Mouse (Mus musculus): ENCODE results near the gene Ext2.

Ext2 gene

GRCm38 (mm10) chr2:93774946-93775345 is 47.4 kb downstream of the Ext2 start:
- DNase-seq, result no peak

- DNase-seq, result no peak
Measured at GRCm38 (mm10) chr2:93772765-93773085, 49.6 kb downstream of the Ext2 start.

GRCm38 (mm10) chr2:93772054-93772764 is 50.2 kb downstream of the Ext2 start:
- DNase-seq, result peak; percentile 27

DNA sequence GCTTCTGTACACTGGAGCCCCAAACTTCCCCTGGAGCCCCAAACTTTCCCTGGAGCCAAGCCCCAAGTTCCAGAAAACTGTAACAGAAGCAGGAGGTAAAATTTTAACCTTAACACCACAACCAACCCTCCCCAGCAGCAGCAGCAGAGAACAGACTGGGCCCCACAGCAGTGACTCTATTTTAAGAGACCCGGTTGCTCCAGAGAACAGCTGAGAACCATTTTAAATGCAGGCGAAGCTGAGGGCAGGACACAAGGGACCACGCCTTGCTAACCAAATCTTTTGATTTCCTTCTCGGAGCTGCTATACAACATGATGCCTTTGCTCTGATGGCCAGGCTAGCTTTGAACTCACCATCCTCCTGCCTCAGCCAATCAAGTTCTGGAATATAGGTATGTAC is 51.5 kb downstream of the Ext2 start:
- DNase-seq, result no peak

DNA sequence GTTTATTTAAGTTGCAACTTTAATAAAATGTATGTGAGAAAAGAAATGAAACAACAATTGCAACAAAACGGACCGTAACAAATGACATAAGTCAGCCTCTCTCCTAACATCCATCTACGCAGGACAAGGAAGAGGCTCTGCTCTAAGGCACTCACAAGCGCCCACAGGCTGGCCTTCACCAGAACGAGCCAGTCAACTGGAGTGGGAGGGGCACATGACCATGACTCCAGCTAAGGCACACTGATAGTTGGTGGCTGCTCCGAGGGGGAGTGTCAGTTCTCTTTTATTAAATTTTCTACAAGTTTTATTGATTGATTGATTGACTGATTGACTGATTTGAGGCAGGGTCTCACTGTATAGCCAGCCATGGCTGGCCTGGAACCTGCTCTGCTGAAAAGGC is 52.5 kb downstream of the Ext2 start:
- no peak for DNase-seq

- DNase-seq, result no peak
Measured at GRCm38 (mm10) chr2:93765721-93766120, 56.6 kb downstream of the Ext2 start.

DNA sequence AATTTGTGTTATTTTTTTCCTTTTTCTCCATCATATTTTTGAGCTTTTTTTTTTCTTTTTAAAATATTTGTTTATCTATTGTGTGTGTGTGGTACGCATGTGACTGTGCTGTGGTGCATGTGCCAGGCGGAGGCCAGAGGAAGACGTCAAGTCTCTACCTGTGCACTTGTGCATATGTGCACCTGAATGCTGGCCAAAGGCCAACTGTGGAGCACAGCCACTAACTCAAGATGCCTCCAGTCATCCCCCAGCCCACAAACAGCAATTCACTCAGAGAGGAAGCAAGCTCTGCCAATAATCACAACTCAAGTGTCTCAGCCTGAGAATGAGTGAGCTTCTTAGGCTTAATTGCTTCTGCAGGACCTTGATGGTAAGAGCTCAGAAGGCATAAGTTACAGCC is 58.2 kb downstream of the Ext2 start:
- no peak for DNase-seq

DNA sequence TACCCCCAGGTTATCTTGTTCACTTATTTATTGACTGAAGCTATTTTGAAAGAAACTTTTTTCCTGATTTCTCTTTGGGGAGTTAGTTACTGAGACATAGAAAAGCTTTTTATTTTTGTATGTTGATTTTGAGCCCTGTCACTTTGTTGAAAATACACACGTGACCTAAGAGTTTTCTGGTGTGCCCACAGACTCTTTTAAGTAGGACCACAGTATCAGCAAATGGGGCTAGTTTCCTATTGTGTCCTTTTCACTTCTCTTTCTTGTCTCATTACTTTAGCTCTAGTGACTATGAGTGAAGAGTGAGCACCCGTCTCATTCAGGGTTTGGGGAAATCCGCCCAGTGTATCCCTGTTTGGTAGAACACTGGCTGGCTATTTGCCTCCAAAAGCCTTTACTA is 62.0 kb downstream of the Ext2 start:
- no peak for DNase-seq

DNA sequence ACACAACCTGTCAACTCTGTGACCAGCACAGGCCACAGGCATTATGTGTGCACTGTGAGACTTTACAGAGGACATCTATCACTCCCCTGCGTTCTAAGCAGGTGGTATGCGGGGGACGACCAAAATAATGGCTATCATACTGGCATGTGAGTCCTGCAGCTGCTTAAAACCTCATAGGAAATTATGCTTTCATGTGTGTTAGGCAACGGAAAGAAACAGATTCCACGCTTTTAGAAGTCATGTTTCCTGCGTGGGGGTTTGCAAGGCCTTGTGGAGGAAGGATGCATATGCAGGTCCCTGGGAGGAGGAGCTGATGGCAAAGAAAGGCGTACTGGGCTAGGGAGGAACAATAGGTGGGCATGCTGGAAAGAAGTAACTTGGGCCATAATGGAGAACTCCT is 63.2 kb downstream of the Ext2 start:
- no peak for DNase-seq

- DNase-seq, result no peak
Measured at GRCm38 (mm10) chr2:93758298-93758697, 64.1 kb downstream of the Ext2 start.

DNA sequence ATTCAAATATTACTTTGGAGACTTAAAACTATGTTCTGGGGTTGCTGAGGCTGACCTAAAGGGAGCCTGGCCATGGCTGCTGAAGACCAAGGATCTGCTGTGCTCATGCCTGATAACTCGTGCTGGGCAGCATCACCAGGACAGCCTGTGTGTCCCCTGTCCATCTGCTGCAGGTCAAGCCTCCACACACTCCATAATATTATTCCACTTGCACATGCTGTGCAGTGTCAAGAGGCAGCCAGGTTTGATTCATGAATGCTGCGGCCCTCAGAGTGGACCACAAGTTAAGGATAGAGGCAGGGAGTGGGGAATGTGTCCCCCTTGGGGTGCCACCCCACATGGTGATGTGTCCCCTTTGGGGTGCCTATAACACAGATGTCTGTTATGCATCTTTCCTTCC is 68.0 kb downstream of the Ext2 start:
- no peak for DNase-seq

- DNase-seq, result no peak
Measured at GRCm38 (mm10) chr2:93753147-93753758, 69.1 kb downstream of the Ext2 start.

- no peak for DNase-seq
Measured at GRCm38 (mm10) chr2:93749709-93750108, 72.7 kb downstream of the Ext2 start.

DNA sequence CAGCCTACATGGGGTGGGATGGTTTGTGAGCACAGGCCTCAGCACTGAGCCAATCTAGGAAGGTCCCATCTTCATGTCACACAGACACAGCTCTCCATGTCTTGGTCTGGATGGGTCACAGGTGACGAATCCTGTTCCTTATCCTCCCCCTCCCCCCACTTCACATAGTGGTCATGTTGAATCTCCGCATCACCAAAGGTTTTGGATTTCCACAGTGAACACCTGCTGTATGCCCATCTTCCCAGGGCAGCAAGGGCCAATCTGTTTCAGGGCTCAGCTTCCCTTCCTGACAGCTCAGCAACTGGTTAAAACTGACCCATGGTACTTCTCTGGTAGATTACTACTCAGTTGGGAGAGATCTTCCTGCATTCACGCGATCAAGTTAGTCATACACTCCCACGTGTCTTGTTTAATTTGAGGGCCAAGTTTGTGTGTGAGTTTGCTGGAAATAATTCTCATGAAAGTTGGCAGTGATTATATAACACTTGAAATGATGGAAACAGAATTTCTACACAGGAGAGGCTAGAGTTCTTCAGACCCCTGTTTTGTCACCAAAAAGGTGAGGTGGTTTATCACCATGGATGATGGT is 74.7 kb downstream of the Ext2 start:
- DNase-seq, result no peak

DNA sequence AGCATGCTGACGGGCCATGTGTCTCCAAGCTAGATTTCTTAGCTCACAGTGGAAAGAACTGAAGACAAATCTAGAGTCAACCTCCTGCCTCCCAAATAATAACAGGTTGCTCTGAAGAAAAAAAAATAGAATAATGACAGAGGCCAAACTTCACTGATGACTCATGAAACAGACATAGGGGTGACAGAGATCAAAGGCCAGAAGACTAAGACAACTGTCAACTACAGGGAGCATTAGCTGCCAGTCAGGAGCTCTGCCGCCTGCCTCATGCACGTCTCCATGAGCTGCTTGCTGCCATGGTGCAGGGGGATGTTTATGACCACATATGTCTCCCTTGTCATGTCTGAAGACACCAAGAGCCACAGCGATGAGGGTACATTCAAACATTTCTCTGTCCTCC is 75.7 kb downstream of the Ext2 start:
- no peak for DNase-seq

DNA sequence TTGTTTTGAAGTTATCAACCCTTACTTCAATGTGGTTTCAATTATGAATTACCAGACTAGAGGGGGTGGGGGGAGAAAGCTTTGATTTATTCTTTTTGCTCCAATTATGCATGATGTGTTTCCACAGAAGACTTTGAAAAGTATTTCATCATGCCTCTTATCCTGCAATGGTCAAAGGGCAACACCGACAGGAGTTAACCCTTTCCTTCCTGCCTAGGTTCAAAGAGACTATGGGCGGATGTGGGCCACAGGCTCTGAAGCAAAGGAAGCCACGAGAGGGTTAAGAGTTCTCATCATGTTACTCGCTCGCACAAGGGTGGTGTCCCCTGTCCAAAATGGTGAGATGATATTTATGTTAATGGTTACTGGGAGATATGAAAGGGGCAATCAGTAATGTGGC is 76.2 kb downstream of the Ext2 start:
- DNase-seq, result no peak

DNA sequence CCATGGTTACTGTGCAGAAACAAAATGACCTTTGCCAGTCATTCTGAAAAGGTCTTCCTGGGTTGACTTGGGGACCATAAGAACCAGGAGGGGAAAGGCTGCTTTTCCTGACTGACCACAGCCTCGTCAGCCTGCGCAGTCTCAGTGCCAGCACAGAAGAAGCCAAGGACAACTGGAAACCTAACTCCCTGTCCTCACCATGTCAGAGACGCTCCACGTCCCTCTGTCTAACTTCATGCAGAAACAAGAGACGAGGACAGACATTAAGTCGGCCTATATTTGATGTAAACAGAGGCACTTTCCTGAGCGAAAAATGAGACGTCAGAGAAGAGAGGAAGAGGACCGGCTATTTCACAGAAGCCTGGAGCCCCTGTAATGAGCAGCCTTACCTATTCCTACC is 76.6 kb downstream of the Ext2 start:
- DNase-seq, result no peak

DNA sequence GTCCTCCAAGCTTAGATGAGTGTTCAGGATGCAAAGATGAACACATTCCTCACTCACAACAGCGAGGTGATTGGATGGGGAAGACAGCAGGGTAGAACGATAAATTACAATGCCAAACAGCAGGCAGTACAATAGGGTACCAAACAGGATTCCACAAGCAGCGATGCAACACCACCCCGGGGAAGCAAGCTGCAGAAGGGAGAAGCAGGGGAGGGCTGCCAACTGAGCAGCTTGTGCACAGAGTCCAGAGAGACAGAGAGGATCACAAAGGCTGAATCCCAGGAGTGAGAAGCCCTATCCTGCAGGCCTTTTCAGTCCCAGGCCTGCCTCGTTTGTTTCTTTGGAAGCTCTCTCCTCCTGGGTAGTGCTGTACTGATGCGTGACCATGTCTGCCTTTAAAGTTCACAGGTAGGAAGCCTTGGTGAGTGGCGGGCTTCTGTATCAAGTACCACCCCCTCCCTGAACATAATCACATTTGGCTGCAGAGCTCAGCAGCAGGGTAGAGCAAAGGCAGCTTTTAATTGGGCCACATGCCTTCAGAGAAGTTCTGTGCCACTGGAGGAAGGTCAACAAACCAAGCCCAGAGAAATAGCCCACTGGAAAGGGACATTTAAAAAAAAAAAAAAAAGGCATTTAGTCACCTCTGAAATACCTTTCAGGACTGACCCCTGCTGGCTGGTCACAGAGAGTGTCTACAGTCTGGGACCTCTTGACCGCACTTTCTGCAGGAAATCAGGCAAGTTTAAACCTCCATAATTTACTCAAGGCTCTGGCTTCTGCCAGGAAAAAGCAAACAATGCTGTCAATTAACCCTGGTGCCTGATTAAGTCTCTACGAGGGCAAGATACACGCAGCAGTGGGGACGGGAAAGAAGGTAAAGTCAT is 77.8 kb downstream of the Ext2 start:
- peak; percentile 20 for DNase-seq

- no peak for DNase-seq
Measured at GRCm38 (mm10) chr2:93741700-93742099, 80.7 kb downstream of the Ext2 start.

GRCm38 (mm10) chr2:93739044-93739569 is 83.3 kb downstream of the Ext2 start:
- DNase-seq, result no peak

GRCm38 (mm10) chr2:93737146-93737545 is 85.2 kb downstream of the Ext2 start:
- no peak for DNase-seq

DNA sequence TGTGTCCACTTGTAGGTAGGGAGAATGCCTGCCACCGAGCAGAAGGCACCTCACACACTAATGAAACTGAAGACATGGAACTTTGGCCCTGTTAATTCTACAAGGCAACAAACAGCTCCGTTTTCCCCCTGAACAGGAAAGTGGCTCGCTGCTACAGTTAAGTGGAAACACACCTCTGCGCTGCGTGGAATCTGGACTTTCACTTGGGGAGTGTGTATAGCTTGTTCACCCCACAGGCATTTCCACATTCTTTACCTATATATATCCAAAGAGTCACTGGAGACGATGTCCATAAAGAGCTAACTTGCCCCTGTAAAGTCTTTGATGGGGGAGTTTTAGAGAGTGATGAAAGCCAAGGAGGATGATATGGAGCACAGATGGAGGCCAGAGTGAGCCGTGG is 89.7 kb downstream of the Ext2 start:
- no peak for DNase-seq

- no peak for DNase-seq
Measured at GRCm38 (mm10) chr2:93729585-93729984, 92.8 kb downstream of the Ext2 start.

Data from liver (tissue).